Mouse (Mus musculus): ENCODE results near the gene Gata1.
"Not testable (repeated sequence)": the region's sequence is repeated elsewhere in the genome, so short reads cannot be mapped to it uniquely, and the experiment has no call there.

Gata1 gene

DNA sequence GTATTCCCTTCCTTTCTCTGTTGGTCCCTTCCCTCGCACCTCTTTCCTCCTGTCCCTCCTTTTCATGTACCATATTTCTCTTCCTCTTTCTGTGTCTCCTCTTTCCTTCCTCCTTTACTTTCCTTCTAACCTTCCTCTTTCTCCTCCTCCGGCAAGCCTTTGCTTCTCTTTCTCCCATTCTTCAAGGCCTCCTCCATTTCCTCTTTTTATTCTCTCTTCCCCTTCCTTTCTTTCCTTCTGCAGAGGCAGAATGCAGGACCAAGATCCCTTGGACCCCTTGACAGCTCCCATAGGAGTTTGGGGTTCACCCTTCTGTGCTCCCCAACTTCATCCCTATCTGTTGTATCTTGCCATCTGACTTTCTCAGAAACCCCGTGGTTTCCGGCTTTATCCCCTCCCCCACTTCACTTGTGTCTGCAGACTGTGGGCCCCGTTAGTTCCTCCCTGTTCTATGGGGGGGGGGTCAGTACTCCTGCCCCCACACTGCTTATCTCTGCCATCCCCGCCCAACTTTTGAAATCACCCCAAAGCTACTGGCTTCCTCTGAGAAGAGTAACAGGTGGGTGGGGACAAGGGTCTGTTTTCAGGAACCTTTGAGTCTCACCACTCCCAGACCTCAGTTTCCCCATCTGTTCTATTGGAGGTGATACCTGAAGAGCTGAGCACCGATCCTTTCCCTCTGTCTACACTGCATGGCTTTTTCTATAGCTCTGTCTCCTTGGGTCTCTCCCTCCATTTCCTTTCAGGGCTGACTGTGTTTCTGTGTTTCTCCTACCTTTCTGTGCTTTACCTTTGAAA lies 13.8 kb downstream of the Gata1 start:
- peak; percentile 7 for DNase-seq (ENCODE audit: low spot score)

DNA sequence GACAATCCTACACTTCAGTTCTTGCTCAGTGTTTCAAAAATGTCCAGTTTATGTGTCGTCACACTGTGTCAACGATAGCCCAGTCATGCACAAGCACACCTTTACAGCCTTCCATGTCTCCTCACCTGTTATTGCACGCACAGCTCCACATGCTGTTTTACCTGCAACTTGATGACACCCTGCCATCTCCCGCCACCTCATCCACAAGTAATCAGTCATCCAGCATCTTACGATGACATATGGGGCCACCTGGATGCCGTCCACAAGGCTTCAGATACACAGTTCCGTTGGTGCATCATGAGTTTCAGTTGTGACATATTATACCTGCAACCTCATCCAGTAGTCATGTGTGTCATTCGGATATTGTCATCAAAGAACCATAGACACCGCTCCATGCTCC lies 19.0 kb downstream of the Gata1 start:
- DNase-seq (ENCODE audit: low spot score) = no peak

DNA sequence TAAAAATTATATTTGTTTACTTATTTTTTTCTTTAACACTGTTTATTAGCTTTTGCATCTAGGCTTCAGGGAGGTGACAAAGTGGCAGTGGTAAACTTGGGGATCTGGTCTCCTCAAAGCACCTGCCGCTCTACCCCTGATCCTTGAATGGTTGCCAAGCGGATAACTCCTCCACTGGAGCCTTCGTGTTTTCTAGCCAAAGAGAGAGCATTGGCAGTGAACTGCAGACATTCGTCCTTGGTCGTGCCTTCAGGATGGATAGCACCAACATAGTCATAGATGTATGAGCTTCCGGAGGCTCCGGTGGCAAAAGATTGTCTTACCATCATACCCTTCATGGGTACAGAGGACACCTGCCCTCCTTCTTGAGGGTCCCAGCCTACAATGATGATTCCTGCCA lies 27.8 kb downstream of the Gata1 start:
- DNase-seq (ENCODE audit: low spot score) = no peak

DNA sequence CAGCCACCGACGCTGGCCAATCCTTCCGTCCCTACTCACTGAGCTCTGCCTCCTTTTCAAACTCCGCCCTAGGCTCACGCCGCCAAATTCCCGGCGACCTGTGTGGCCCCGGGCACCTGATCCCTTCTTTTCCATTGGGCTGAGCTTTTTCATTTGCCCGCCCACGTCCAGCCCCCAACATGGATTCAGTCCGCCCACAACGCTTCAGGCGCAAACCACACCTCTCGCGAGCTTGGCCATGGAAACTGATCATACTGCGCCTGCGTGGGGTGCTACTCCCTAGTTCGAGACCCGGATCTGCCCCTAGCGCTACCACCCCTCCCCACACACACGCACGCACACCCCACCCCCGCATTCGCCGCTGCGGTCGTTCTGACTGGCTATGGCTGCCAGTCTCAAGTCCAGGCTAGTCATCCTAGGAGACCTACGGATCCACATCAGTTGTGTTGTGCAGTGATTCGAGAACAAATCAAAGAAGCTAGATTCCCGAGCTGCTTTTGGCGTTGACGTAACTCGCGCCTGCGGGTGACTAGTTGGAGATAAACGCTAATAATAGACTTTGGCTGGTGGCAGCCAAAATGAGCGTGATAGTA lies 29.9 kb downstream of the Gata1 start:
- DNase-seq (ENCODE audit: low spot score) = peak; percentile 90

DNA sequence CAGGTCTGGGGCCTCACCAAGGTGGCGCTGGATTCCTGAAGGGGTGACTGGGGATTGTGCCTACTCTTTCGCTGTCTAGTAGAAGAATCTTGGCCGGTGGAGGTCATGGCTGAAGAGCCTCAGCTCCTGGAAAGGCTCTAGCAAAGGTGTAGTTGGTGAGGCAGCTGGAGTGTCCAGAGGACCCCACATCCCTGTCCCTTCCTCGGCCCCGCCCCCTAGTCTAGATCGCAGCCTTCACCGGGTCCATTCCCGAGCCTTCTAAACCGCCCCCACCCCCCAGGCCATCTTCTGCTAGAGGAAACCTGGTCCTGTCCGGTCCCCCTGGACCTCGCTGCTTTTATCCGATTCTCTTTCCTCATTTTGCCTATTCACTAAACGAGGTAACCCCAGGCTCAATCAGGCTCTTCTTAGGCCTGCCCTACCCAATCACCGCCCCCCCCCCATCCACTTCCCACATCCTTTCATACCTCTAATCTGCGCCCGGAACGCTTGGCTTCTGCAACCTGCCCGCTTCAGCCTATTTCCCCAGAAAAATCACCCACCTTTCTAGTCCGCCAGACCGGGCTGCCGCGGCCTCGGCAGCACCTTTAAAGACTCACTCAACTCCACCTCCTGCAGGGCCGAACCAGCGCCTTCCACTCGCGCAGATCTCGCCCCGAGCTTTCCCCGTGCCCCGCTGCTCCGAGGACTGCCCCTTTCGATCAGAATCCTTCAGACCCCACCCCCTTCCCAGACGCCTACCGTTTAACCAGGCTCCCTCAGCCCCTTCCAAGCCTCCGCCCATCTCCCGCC lies 30.6 kb downstream of the Gata1 start, which contains the start of gene Hdac6:
Hdac6 (minus strand) TSS at position 782 of the 792 bp plus-strand sequence.
- DNase-seq (ENCODE audit: low spot score) = no peak

DNA sequence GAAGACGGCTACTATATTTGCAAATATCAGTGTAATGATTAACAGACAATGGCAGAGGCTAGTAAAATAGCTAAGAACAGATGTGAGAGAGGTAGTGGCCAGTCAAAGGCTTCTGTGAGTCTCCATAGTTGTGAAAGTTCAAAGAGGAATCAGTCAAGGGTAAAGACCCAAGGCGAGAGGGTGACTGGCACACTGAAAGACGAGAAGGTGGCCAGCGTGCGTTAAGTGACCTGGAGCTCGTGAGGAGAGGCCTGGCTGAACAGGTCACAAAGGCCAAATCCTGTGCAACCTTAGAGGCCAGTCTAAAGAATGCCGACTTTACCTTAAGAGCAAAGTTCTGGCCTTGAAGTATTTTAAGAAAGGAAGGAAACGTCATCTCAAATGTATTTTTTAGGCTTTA lies 32.3 kb downstream of the Gata1 start:
- DNase-seq (ENCODE audit: low spot score) = no peak

DNA sequence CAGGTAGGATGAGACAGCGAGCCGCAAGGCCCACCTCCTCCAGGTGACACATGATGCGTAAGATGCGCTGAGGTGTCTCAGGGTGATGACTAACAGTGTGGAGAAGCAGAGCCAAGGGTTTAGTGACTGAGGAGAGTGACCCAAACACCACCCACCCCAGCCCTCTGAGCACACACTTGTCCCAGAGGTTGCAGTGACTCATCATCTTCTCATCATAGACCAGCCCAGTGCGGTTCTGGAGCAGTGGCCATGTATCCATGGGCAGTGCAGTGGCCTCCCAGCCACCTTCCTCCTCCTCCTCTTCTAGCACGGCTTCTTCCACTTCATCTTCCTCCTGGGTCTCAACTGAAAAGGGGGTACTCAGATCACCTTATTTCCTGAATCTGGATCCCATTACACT lies 40.2 kb downstream of the Gata1 start:
- no peak for DNase-seq (ENCODE audit: low spot score)

DNA sequence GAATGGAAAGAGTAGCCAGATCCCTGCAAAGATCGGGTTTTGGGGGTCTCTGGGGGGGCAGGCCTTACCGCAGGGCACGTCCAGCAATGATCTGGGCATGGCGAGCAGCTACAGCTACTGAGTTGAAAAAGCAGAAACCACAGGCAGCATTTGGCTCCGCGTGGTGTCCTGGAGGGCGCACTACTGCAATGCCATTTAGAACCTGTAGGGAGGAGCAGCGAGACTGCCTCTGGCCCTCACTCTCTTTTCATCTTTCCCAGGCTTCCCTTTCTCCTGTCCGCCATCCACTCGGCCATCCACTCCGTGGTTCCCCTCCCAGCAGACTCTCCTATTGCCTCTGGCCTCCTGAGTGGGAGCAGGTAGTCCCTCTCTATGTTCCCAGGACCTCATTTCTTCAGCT lies 41.0 kb downstream of the Gata1 start:
- no peak for DNase-seq (ENCODE audit: low spot score)

DNA sequence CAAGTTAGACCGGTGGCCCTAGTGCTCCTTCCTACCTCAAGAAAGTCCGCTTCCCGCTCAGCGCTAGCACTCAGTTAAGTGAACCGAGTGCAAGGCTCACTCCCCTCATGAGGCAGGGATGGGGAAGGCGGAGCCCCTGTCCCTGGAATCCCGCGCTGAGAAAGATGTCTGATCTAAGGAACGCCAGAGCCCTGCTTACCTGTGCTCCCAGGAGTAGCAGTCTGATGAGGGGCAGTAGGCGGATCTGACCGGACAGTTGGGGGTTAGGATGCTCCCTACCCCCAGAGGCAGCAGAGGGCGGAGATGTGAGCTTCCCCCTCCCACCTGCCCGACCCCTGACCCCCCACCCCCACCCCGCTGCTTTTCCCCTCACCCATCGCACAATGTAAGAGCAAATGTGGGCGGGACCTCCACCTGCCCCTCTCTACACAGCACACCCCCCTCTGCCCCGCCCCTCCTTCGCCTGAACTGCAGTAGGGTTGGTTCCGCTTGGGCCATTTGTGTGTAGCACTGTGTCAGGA lies 49.5 kb downstream of the Gata1 start, which contains the start of gene Eras:
Eras (minus strand) TSS at position 338 of the 521 bp plus-strand sequence.
- DNase-seq (ENCODE audit: low spot score) = no peak

DNA sequence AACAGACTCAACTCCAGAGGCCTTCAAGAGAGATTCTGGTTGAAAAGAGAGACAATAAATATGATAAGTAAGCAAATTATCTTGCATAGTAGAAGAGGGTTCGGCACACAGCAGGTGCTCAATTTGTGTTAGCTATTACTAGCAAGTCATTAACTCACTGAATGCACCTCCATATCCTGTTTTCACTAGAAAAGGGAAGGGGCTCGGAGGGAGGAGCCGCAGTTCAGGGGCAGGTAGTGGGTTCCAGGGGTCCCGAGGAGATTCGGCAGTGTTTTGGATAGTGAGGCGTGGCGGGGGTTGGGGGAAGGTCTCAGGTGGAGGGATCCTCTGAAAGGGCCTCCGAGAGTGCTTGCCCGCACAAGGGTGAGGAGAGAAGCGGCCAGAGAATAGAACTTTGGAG lies 50.8 kb downstream of the Gata1 start:
- no peak for DNase-seq (ENCODE audit: low spot score)

DNA sequence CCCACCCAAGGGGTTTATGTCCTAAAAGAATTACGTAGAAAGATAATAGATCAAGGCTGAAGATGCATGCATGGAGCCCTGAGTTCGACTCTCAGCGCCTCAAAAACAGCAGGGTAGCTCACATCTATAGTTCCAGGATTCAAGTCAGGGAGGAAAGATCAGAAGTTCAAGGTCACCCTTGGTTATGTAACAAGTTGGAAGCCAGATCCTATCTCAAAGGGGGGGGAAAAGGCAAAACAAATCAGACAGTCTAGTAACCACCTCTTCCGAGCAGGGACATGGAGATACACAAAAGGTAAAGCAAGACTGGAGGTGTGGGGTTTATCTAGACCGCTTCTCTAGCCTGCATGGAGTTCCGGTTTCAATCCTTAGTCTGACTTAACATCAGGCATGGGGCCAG lies 51.6 kb downstream of the Gata1 start:
- no peak for DNase-seq (ENCODE audit: low spot score)

DNA sequence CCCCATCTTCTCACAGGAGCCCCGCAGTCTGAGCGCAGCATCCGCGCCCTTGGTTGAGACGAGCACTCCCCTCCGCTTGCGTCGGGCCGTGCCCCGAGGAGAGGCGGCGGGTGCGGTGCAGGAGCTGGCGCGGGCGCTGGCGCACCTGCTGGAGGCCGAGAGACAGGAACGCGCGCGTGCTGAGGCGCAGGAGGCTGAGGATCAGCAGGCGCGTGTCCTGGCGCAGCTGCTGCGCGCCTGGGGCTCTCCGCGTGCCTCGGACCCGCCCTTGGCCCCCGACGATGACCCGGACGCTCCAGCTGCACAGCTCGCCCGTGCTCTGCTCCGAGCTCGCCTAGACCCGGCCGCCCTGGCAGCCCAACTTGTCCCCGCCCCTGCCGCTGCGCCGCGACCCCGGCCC lies 55.8 kb downstream of the Gata1 start:
- DNase-seq (ENCODE audit: low spot score) = no peak

DNA sequence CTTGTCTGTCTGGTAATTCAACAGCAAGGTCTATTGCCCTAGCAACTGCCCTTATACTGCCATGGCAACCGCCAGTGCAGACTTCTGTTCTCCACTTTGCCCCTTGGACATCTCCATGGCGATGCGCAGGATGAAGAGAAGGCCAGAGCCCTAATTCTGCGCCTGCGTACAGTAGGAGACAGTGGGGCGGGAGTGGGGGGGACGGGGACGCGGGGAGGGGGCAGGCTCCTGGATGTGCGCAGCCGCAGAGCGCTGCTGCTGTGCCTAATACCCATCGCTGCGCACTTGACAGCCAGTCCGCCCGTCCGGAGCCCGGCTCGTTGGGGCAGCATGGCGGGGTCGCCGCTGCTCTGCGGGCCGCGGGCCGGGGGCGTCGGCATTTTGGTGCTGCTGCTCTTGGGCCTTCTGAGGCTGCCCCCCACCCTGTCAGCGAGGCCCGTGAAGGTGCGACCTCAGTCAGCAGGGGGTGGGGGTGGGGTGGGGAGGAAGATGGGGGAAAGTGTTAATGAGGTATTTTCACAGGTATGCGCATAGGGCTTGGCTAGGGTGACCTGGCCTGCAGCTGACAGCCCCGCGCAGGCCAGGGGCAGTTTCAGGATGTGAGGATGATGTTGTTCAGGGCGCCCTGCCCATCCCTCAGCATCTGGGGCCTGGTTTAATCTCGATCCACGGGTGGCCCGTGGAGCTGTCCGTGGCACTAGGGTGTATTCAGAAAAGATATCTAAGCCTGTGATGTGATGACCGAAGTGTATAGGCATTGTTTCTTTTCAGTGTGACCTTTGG lies 58.1 kb downstream of the Gata1 start, which contains the start of gene Pcsk1n:
Pcsk1n (plus strand) TSS at position 222 of the 783 bp plus-strand sequence.
- DNase-seq (ENCODE audit: low spot score) = no peak

DNA sequence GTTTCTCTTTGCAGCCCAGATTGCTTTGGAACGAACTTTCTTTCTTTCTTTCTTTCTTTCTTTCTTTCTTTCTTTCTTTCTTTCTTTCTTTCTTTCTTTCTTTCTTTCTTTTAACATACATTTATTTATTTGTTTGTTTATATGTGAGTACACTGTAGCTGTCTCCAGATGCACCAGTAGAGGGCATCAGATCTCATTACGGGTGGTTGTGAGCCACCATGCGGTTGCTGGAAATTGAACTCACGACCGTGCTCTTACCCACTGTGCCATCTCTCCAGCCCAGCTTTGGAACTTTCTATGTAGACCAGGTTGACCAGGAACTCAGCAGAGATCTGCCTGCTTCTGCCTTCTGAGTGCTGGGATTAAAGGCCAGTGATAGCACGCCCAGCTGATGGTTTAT lies 59.9 kb downstream of the Gata1 start:
- not testable (repeated sequence) for DNase-seq (ENCODE audit: low spot score)

DNA sequence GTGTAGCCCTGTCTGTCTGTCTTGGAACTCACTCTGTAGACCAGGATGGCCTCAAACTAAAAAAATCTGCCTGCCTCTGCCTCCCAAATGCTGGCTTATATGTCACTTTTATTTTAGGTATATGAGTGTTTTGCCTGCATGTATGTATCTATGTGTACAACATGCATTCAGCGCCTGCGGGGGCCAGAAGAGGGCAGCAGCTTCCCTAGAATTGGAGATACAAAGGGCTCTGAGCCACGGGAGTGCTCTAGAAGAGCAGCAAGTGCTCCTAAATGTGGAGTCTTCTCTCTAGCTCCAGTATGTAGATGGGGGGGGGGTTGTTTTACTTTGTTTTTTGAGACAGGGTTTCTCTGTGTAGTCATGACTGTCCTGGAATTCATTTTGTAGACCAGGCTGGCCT lies 62.2 kb downstream of the Gata1 start:
- DNase-seq (ENCODE audit: low spot score) = peak; percentile 37

DNA sequence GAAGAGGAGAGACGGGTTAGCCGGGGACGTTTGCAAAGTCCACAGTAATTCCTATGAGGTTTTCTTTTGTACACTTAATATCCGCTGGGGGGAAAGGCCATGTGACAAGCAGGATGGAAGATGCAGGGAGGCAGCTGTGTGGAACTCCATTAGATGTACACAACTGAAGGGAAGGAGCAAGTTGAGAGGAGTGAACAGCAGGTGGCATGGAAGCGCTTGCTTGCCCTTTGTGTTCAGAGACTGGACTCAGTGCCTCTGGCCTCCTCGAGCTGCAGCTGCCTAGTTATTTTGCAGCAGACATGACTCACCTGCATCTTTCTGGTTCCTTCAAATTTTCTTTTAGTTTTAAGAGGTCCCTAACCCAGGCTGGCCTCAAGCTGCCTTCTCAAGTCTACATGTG lies 67.4 kb downstream of the Gata1 start:
- DNase-seq (ENCODE audit: low spot score) = no peak
